ENCODE assay signal across 24 mouse cellular contexts in genomic region chr15:80062821-80063220, GRCm38 (mm10). TPM values are rescaled to one million over a fixed set of nuclear protein-coding genes. Genes with fewer than 3 reads are reported as not detected.
DNase-seq lines count a peak whose midpoint lies in the region; ATAC-seq lines count a peak whose summit lies in the region.
"Had no signal": no experiment of that assay in that cellular context is flagged by ENCODE, and none has a peak within 500 bp of the region (broad histone marks: within the 10 kb centered on the region; RNA-seq: fewer than 3 reads in every experiment).

No protein-coding gene starts in this region.

- peak; percentile 41; the same call in 1 of the 2 replicates for ATAC-seq in frontal cortex, adult (ENCODE audit: low TSS enrichment)
- ATAC-seq in midbrain, embryonic 14.5 days (ENCODE audit: low FRiP score, low TSS enrichment), result no peak
- ATAC-seq: forebrain, embryonic 16.5 days; hindbrain, postnatal 0 days; intestine, embryonic 16.5 days; lung, postnatal 0 days; Patski had no signal

- peaks cover 10% of the 10 kb centered on the region; the same call in 1 of the 2 replicates for H3K4me1 ChIP-seq in midbrain, embryonic 10.5 days
- no peaks in the 10 kb centered on the region for H3K4me1 ChIP-seq in midbrain, embryonic 14.5 days (ENCODE audit: control insufficient read depth, insufficient read depth, low read length)
- H3K4me1 ChIP-seq: liver, embryonic 15.5 days; midbrain, embryonic 12.5 days; neural tube, embryonic 12.5 days had no signal

- no peak for DNase-seq in frontal cortex, adult 2 months (ENCODE audit: extremely low spot score in 1 of 2, low spot score in 1 of 2)
- no peak for DNase-seq in midbrain, embryonic 10.5 days (ENCODE audit: low spot score)
- DNase-seq in midbrain, embryonic 14.5 days, result no peak
- DNase-seq in Muller cell, postnatal 12 days (ENCODE audit: inconsistent ontology term), result peak; percentile 85
- no peak for DNase-seq in cerebellum, postnatal 25 days
- DNase-seq in layer of hippocampus, adult 18-20 months (ENCODE audit: low spot score in 2 of 2), result no peak
- DNase-seq: B cell, adult 2 months; cerebellum, adult 18-20 months; cerebellum, postnatal 14 days; embryo, embryonic 11 days; kidney, postnatal 36 days; liver; right cerebral cortex, postnatal 14 days had no signal

- 0 out of 2 replicates have a peak overlapping the region, but pooled peaks have one; percentile 5 for H3K27ac ChIP-seq in midbrain, embryonic 10.5 days (replicated peaks)
- no peak overlapping the region for H3K27ac ChIP-seq in midbrain, embryonic 14.5 days (replicated peaks; ENCODE audit: low read depth, low read length)
- H3K27ac ChIP-seq: forebrain, embryonic 10.5 days; hindbrain, postnatal 0 days; liver, embryonic 15.5 days; midbrain, embryonic 12.5 days; neural tube, embryonic 12.5 days; stomach, postnatal 0 days had no signal

- no peak overlapping the region for H3K4me3 ChIP-seq in midbrain, embryonic 10.5 days
- no peak overlapping the region for H3K4me3 ChIP-seq in midbrain, embryonic 14.5 days (replicated peaks; ENCODE audit: low read depth, low read length)
- H3K4me3 ChIP-seq: forebrain, embryonic 10.5 days; liver, embryonic 15.5 days; midbrain, embryonic 12.5 days; neural tube, embryonic 12.5 days had no signal

- no peak overlapping the region for H3K4me2 ChIP-seq in midbrain, embryonic 14.5 days (ENCODE audit: low read length)
- H3K4me2 ChIP-seq: liver, embryonic 15.5 days; midbrain, embryonic 12.5 days; neural tube, embryonic 12.5 days had no signal

- WGBS in midbrain, embryonic 10.5 days, result 56% methylated on average over 5 of the region's 5 CpGs
- WGBS in midbrain, embryonic 14.5 days, result 46% methylated on average over 5 of the region's 5 CpGs

- H3K9me3 ChIP-seq in midbrain, embryonic 10.5 days (replicated peaks), result no peaks in the 10 kb centered on the region
- H3K9me3 ChIP-seq in midbrain, embryonic 14.5 days (ENCODE audit: control insufficient read depth, low read length), result no peaks in the 10 kb centered on the region
- H3K9me3 ChIP-seq: forebrain, embryonic 10.5 days; liver, embryonic 15.5 days; midbrain, embryonic 12.5 days; neural tube, embryonic 12.5 days had no signal

- H3K27me3 ChIP-seq in midbrain, embryonic 10.5 days (ENCODE audit: low read depth, poor library complexity, severe bottlenecking), result 0 out of 2 replicates have a peak, but pooled peaks cover 6% of the 10 kb centered on the region
- no peaks in the 10 kb centered on the region for H3K27me3 ChIP-seq in midbrain, embryonic 14.5 days (ENCODE audit: control insufficient read depth, insufficient read depth, low read length)
- H3K27me3 ChIP-seq: Patski had no signal

- no peak overlapping the region for H3K9ac ChIP-seq in midbrain, embryonic 14.5 days (replicated peaks; ENCODE audit: low read length)
- H3K9ac ChIP-seq: liver, embryonic 15.5 days; midbrain, embryonic 12.5 days; neural tube, embryonic 12.5 days had no signal

- H3K36me3 ChIP-seq in midbrain, embryonic 10.5 days, result no peaks in the 10 kb centered on the region
- H3K36me3 ChIP-seq in midbrain, embryonic 14.5 days (ENCODE audit: control insufficient read depth, insufficient read depth, low read length), result no peaks in the 10 kb centered on the region
- H3K36me3 ChIP-seq: forebrain, embryonic 10.5 days; liver, embryonic 15.5 days; midbrain, embryonic 12.5 days; neural tube, embryonic 12.5 days had no signal

RNA-seq across cellular contexts. Expression of gene Syngr1, which starts 28.3 kb away (rescaled TPM):
- polyA plus RNA-seq in frontal cortex, adult 2 months (2012; rRNA removed), result 288 and 302 TPM in 2 replicates
- polyA plus RNA-seq in midbrain, embryonic 10.5 days (2016; fragmentation: Nextera tagmentation; extraction: Ambion mirVana), result 7.3 and 7.7 TPM in 2 replicates
- 26.3 and 39.4 TPM in 2 replicates for polyA plus RNA-seq in midbrain, embryonic 14.5 days (2014; fragmentation: Nextera tagmentation; extraction: Ambion mirVana)
- total RNA-seq in layer of hippocampus, adult 18-20 months (2021), result 100 to 1,000 TPM; 370 to 379 TPM

RNA-seq across cellular contexts. Expression of gene Rpl3, which starts 28.8 kb away (rescaled TPM):
- polyA plus RNA-seq in frontal cortex, adult 2 months (2012; rRNA removed), result 629 and 778 TPM in 2 replicates
- 866 and 996 TPM in 2 replicates for polyA plus RNA-seq in midbrain, embryonic 10.5 days (2016; fragmentation: Nextera tagmentation; extraction: Ambion mirVana)
- polyA plus RNA-seq in midbrain, embryonic 14.5 days (2014; fragmentation: Nextera tagmentation; extraction: Ambion mirVana), result 681 and 724 TPM in 2 replicates
- total RNA-seq in layer of hippocampus, adult 18-20 months (2021), result 100 to 1,000 TPM; 600 to 628 TPM

RNA-seq across cellular contexts. Expression of gene Pdgfb, which starts 48.0 kb away (rescaled TPM):
- 30.7 and 32.4 TPM in 2 replicates for polyA plus RNA-seq in frontal cortex, adult 2 months (2012; rRNA removed)
- polyA plus RNA-seq in midbrain, embryonic 10.5 days (2016; fragmentation: Nextera tagmentation; extraction: Ambion mirVana), result 1.4 and 1.7 TPM in 2 replicates
- polyA plus RNA-seq in midbrain, embryonic 14.5 days (2014; fragmentation: Nextera tagmentation; extraction: Ambion mirVana), result 4.7 and 5.1 TPM in 2 replicates
- total RNA-seq in layer of hippocampus, adult 18-20 months (2021), result 10 to 100 TPM; 28.2 to 30.4 TPM
